Mouse (Mus musculus) splenic B cell, adult 2 months (primary cell): ENCODE measurements around the gene Uchl4.
"Not testable (repeated sequence)": the region's sequence is repeated elsewhere in the genome, so short reads cannot be mapped to it uniquely, and the experiment has no call there.

ENCODE experiments used
- DNase-seq: peaks from one replicate; pipeline ENCODE4 v3.0.0-alpha.2; 2011; ENCODE audit warnings: low read depth, low spot score
- H3K27me3 ChIP-seq: 2 replicates; pipeline ENCODE4 v1.6.1; 2012; ENCODE audit warnings: mild to moderate bottlenecking, low read length, moderate library complexity, mixed read lengths; ENCODE audit not compliant: control insufficient read depth, poor library complexity, insufficient read depth, severe bottlenecking
- H3K36me3 ChIP-seq: 2 replicates; pipeline ENCODE4 v1.6.1; 2012; ENCODE audit warnings: mild to moderate bottlenecking, low read length, moderate library complexity, mixed read lengths; ENCODE audit not compliant: control insufficient read depth, poor library complexity, insufficient read depth, severe bottlenecking

Gene Uchl4

DNA sequence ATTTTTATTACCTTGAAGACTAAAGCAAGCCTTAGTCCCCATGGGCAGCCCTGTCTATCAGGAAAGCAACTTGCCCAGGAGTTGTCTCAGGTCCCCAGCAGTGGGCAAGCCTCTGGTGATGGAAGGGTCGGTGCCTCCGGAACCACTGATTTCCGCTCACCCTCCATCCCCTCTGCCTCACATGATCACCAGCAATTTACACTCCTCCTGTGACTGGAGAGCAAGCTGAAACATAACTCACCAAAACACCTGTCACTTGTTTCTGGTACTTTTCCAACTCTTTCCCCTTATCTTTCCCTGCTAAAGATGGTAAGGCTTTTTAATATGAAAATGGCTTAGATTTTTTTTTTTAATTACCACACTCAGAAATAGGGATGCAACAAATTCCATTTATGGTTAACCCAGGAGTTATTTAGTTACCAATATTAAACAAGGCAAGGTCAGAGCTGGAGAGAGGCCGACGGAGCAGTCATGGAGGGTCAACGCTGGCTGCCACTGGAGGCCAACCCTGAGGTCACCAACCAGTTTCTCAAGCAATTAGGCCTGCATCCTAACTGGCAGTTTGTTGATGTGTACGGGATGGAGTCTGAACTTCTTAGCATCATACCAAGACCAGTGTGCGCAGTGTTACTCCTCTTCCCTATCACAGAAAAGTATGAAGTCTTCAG lies at the start of gene Uchl4:
Gene Uchl4 (plus strand): TSS at position 434 of the 668 bp plus-strand sequence.
- H3K27me3 ChIP-seq, result no peaks in the 10 kb centered on the region
- DNase-seq, result no peak
- no peaks in the 10 kb centered on the region for H3K36me3 ChIP-seq

DNA sequence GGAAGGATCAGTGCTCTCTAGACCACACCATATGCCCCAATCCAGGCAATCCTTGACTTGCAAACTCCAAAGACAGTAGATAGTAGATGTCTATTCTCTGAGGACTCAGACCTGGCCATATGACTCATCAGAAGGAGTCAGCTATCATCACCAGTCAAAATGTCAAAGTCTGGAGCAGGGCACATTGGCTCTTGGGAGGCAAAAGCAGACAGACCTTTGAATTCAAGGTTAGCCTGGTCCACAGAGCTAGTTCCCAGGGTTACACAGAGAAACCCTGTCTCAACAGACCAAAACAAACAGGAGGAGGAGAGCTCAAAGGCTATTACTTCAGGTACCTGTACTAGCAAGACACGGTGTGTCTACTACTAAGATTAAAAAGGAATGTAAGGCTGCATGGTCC lies 41.1 kb upstream of the Uchl4 start:
- DNase-seq, result no peak
- no peaks in the 10 kb centered on the region for H3K27me3 ChIP-seq
- H3K36me3 ChIP-seq, result peaks cover 16% of the 10 kb centered on the region

DNA sequence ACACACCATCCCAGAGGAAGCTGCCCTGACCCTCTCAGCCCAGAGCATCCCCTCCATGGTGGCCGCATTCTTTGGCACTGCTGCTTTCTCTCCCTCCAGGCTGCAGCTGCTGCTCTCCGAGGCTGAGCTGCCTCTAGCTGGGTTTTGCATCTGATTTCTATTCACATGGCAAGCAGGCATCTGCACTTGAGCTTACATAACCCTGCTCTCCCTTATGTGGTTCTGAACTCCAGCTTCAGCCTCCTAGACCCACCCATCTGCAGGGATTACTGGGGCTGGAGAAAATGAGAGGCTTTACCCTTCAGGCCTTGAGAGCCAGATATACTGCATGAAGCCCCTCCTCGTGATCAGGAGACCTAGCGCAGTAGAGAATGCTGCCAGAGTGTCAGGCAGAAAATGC lies 39.4 kb upstream of the Uchl4 start:
- Histone ChIP-seq H3K36me3 (peaks cover 18% of the 10 kb centered on the region), H3K27me3 (no peaks in the 10 kb centered on the region)
- no peak for DNase-seq

DNA sequence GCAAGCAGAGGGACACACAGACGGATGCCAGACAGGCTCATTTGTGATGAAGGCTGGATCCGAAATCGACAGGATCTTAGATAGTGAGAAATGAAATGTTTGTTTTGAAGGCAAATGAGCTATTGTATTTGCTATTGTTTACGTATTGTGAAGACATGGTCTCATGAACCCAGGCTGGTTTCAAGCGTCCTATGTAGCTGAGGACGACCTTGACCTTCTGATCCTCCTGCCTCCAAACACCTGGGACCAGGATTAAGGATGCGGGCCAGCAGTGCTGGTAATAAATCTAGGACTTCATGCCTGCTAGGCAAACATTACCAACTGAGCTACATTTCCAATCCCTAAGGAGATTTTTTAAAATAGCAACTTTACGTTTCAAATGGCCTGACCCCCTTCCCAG lies 37.5 kb upstream of the Uchl4 start:
- H3K36me3 ChIP-seq, result peaks cover 15% of the 10 kb centered on the region

DNA sequence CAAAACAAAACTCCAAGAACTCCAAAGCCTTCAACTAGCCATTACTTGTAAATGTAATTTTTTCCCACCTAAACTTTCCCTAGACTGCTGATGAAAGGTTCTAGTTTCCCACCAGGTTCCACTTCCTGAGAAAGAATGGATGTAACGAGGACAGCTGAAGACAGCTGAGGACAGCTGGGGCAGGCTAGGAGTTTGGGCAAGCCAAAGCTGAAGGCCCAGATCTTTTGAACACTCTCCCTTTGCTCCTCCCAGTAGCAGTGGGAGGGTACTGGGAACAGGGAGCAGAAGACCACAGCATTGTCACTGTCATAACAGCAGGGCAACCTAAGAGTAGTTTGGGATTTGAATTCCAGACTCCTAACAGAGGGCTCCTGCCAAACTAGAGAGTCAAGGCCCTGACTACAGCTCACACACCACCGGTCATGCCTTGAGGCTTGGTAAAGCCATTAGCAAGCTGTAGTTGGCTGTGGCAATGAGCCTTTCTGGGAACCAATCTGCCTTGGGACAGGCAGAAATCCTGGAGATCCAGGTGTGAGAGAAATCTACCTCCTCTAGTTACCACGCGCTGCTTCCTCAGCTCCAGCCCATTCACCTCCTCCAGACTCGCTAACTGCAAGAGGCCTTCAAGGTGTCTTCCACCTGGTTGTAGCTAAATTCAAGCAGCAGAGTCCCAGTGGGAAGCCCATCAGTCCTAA lies 36.8 kb upstream of the Uchl4 start:
- no peaks in the 10 kb centered on the region for H3K27me3 ChIP-seq
- peaks cover 13% of the 10 kb centered on the region for H3K36me3 ChIP-seq
- no peak for DNase-seq

More for the DNA sequence above, 37.5 kb upstream of the Uchl4 start:
- H3K27me3 ChIP-seq, result no peaks in the 10 kb centered on the region
- DNase-seq, result no peak

DNA sequence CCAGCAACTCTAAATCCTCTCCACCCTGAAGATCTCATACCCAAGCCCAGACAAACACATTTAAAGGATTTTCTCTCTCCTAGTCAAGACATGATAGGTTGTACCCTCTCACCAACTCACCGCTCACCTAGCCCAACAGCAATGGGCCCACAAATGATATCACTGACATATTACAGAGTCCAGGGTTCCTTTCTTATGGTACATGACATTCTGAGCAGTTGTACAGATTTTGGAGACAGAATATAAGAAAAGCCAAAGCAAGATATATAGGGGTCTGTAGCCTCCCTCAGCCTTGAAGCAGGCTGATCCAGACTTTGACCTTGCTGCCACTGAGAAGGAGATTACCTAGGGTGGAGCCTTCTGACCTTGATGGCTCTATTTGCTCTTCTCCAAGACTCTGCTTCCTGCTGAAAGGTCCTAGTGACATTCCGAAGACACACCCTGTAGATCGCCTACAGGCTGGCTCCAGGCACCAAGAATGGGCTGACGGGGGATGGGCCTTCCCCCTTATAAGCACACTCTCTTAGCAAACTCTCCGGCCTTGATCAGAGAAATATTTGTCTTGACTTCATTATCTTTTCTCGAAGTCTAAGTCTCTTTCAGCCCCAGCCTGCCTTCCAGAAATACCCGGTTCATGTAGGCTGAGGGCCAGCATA lies 36.1 kb upstream of the Uchl4 start:
- DNase-seq, H3K36me3 ChIP-seq, H3K27me3 ChIP-seq: not testable (repeated sequence)

DNA sequence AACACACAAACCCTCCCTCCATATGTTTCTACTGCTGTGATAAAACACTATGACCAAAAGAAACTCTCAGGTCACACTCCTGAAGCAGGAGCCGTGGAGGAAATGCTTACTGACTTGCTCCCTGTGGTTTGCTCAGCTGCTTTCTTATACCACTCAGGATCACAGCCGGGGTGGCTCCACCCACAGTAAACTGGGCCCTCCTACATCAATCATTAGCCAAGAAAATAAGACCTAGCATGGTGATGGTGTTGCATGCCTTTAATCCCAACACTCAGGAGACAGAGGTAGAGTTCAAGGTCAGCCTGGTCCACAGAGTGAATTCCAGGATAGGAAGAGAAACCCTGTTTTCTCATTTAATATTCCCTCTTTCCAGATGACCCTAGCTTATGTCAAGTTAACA lies 35.1 kb upstream of the Uchl4 start:
- no peaks in the 10 kb centered on the region for H3K27me3 ChIP-seq
- H3K36me3 ChIP-seq, result peaks cover 12% of the 10 kb centered on the region
- no peak for DNase-seq

DNA sequence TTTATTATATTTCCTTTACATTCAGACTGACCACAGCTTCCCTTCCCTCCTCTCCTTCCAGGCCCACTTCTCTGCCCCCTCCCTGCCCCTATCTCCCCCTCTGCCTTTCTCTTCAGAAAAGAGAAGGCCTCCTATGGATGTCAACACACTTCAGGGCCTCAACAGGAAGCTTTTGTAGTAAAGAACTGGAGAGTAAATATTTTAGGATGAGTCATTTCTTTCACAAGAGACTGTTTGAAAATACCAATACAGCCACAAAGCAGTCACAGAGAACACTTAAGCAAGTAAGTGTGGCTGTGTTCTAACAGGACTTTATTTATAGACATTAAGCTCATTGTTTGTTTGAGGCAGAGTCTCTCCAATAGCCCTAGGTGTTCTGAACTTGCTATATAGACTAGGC lies 32.7 kb upstream of the Uchl4 start:
- peaks cover 16% of the 10 kb centered on the region for H3K36me3 ChIP-seq
- no peaks in the 10 kb centered on the region for H3K27me3 ChIP-seq
- no peak for DNase-seq

DNA sequence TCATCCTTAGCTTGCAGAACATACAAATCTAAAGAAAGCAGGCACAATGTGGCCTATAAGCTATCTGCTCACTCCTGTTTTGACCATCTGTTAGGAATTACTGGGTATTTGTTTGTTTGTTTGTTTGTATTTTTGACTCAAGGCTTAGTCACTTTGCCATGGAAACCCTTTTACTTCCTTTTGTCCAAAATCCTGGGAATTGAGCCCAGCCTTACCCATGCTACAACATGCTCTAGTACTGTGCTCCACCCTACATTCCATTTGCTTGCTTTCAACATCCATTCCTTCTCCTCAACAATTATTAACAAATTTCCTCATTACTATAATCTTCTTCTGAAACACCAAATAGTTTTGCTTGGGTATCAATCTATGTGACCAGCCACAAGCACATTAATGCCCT lies 32.1 kb upstream of the Uchl4 start:
- Histone ChIP-seq H3K27me3 (no peaks in the 10 kb centered on the region), H3K36me3 (peaks cover 16% of the 10 kb centered on the region)
- no peak for DNase-seq

DNA sequence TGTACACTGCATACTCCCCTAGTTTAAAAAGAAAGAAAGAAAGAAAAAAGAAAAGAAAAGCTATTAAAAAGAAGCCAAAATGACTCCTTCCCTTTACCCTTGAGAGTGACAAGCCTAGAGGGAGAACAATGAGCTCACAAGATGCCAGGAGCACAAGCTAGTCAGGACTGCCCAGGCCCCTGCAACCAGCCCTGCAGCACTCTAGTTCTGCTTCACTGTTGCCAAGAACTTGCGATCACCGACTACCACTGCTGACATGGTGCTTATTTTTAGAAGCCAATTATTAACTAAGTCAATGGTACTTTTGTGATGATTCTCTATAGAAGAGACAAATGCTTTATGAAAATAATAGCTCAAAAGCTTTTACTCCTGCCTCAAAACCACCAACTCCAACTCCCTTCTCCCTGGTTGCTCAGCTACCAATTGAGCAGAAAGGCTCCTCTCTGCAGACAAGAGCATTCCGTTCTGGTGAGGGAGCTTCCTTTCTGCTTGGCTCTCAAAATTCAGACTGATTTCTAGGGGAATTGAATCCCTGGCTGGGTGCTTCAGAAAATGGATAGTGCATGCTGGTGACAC lies 27.4 kb upstream of the Uchl4 start:
- peaks cover 25% of the 10 kb centered on the region for H3K36me3 ChIP-seq
- H3K27me3 ChIP-seq, result no peaks in the 10 kb centered on the region
- no peak for DNase-seq

DNA sequence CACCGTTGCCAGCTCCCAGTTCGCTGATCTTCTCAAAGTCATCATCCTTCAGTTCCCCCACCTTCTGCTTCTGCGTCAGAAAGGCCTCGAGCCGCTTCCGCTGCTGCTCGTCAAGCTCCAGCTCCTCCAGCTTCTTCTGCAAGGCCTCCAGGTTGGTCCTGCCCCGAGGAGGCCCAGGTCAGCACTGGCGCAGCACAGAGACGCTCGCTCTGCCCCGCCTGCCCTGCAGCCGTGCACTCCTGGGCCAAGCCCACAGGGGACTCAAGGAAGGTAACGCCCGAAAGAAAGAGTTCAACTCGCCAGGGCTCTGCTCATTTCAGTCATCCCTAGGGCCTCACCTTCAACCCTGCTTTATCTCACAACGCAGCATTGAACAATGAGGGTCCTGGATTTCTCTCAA lies 20.5 kb upstream of the Uchl4 start:
- H3K36me3 ChIP-seq, result peaks cover 7% of the 10 kb centered on the region
- no peaks in the 10 kb centered on the region for H3K27me3 ChIP-seq
- no peak for DNase-seq

DNA sequence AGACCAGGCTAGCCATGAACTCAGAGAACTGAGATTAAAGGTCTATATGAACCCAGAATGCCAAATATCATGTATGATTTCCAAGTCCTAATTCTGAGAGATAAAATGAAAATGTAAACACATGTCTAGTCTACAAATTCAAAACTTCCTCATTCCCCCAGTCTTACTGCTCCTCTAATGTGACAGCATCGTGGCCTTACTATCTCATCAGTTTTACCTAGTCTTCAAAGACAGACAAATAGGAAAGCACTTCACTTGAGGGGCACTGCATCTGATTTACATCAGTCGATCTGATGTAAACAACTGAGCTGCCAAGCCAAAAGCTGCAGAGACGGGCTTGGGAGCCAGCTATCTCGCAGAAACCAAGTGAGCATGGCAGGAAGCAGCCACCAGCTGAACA lies 18.9 kb upstream of the Uchl4 start:
- H3K27me3 ChIP-seq, result no peaks in the 10 kb centered on the region; the same call in 1 of the 2 replicates
- DNase-seq, result no peak
- H3K36me3 ChIP-seq, result peaks cover 4% of the 10 kb centered on the region

DNA sequence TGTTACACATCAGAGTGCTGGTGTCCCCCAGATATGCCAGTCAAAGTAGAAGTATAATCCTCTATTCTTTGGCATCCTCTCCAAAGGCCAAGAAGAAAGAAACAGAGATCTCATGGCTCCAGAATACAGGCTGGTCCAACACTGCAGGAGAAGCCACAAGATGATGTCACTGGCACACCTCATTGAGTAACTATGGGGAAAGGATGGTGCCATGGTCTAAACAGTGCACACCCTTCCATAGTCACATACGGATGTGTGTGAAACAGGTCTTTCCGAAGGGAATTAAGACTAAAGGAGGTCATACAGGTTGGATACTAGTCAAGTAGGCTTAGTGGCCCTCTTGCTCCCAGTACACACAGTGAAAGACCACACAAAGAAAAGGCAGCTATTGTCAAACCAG lies 18.4 kb upstream of the Uchl4 start:
- no peak for DNase-seq
- Histone ChIP-seq H3K36me3 (peaks cover 4% of the 10 kb centered on the region), H3K27me3 (no peaks in the 10 kb centered on the region; the same call in 1 of the 2 replicates)

DNA sequence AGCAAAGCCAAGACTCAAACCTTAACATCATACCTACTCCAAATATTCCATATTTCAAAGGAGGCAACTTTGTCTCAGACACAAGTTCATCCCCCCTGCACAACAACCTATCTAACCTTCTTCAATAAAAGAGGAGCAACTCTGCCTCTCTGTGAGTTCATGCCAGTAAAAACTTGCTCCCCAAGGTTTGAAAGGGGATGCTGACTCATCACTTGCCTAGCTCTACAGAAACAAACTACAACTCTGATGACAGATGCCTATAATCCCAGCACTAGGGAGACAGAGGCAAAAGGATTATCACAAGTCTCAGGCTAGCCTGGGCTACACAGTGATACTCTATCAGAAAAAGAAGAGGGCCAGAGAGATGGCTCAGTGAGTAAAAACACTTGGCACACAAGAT lies 17.1 kb upstream of the Uchl4 start:
- no peaks in the 10 kb centered on the region; the same call in 1 of the 2 replicates for H3K27me3 ChIP-seq
- no peaks in the 10 kb centered on the region for H3K36me3 ChIP-seq
- no peak for DNase-seq

DNA sequence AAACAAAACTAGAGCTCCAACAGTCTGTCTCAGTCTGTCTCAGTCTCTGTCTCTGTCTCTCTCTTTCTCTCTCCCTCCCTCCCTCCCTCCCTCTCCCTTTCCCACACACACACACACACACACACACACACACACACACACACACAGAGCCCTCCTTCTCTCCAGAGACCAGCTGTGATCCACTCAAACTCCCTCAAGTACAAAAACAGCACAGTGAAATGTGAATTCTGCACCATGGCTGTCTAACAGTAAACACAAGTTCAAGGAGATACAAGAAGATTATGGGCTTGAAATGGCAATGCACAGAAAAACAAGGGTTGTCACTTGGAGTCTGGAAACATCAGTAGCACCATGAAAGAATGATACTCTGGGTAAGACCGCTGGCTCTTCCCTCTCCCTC lies 15.7 kb upstream of the Uchl4 start:
- no peak for DNase-seq
- Histone ChIP-seq H3K27me3 (no peaks in the 10 kb centered on the region; the same call in 1 of the 2 replicates), H3K36me3 (no peaks in the 10 kb centered on the region)
